Mouse (Mus musculus) neural tube, embryonic 15.5 days (tissue): ENCODE data around the gene Pde2a. TPM values are rescaled to one million over a fixed set of nuclear protein-coding genes. Genes with fewer than 3 reads are reported as not detected.
A peak's percentile ranks its signal among the peaks of the same experiment; 100 is the strongest.

Source experiments
- ATAC-seq: fragments of 200-750 bp; cut with Nextera tagmentation; 2 replicates; pipeline ENCODE4 v1.8.0; 2017; ENCODE audit warnings: mild to moderate bottlenecking, moderate TSS enrichment, moderate library complexity; ENCODE audit not compliant: low FRiP score
- H3K27ac ChIP-seq: fragments of 300-500 bp; sonication (generic); replicated peaks from 2 replicates; pipeline ENCODE4 v1.5.1; 2015; ENCODE audit warnings: mild to moderate bottlenecking, inconsistent platforms
- H3K27me3 ChIP-seq: fragments of 300-500 bp; sonication (generic); replicated peaks from 2 replicates; pipeline ENCODE4 v1.6.1; 2015; ENCODE audit warnings: inconsistent platforms
- H3K36me3 ChIP-seq: fragments of 300-500 bp; sonication (generic); 2 replicates; pipeline ENCODE4 v1.6.1; 2015; ENCODE audit warnings: inconsistent platforms
- H3K4me1 ChIP-seq: fragments of 300-500 bp; sonication (generic); 2 replicates; pipeline ENCODE4 v1.6.1; 2015; ENCODE audit warnings: inconsistent platforms
- H3K4me2 ChIP-seq: fragments of 300-500 bp; sonication (generic); 2 replicates; pipeline ENCODE4 v1.6.1; 2015; ENCODE audit warnings: inconsistent platforms, mild to moderate bottlenecking, moderate library complexity
- H3K4me3 ChIP-seq: fragments of 300-500 bp; sonication (generic); replicated peaks from 2 replicates; pipeline ENCODE4 v1.5.1; 2015; ENCODE audit warnings: mild to moderate bottlenecking, inconsistent platforms
- H3K9ac ChIP-seq: fragments of 300-500 bp; sonication (generic); replicated peaks from 2 replicates; pipeline ENCODE4 v1.6.1; 2015; ENCODE audit warnings: mild to moderate bottlenecking, inconsistent platforms
- H3K9me3 ChIP-seq: fragments of 300-500 bp; sonication (generic); replicated peaks from 2 replicates; pipeline ENCODE4 v1.6.1; 2016; ENCODE audit warnings: inconsistent platforms
- whole genome bisulfite sequencing: fragments of 180-500 bp; shearing (Covaris S2); methylation state at CpG from one replicate; pipeline ENCODE4 v1.1.7; 2015; ENCODE audit warnings: mixed read lengths; 5-methylcytosine and 5-hydroxymethylcytosine counted together
- polyA plus RNA-seq: library from polyadenylated mRNA; unstranded; fragments of >200 nt; fragmentation: Nextera tagmentation; extraction: Ambion mirVana; gene quantifications from 2 replicates; pipeline ENCODE4 v1.2.1, GENCODE M21; 2015

The Pde2a gene
- polyA plus RNA-seq, 1 experiment from 2014 or later: 27.9 TPM

- Histone ChIP-seq H3K27ac (no peak overlapping the region), H3K4me1 (peaks cover 24% of the 10 kb centered on the region), H3K4me3 (no peak overlapping the region), H3K36me3 (no peaks in the 10 kb centered on the region), H3K4me2 (no peak overlapping the region), H3K27me3 (no peaks in the 10 kb centered on the region; the same call in 1 of the 2 replicates), H3K9ac (no peak overlapping the region), H3K9me3 (no peaks in the 10 kb centered on the region)
- no peak for ATAC-seq
- WGBS: 48% methylated on average over 5 of the region's 5 CpGs
Measured at GRCm38 (mm10) chr7:101478099-101478498, 56.6 kb downstream of the Pde2a start.

GRCm38 (mm10) chr7:101479841-101480240 is 58.4 kb downstream of the Pde2a start:
- WGBS: 70% methylated on average over 4 of the region's 4 CpGs
- peaks cover 31% of the 10 kb centered on the region for H3K4me1 ChIP-seq
- no peaks in the 10 kb centered on the region; the same call in 1 of the 2 replicates for H3K27me3 ChIP-seq
- ATAC-seq: no peak
- H3K4me3 ChIP-seq: no peak overlapping the region
- H3K4me2 ChIP-seq: no peak overlapping the region
- H3K27ac ChIP-seq: no peak overlapping the region
- no peak overlapping the region for H3K9ac ChIP-seq
- no peaks in the 10 kb centered on the region for H3K36me3 ChIP-seq
- no peaks in the 10 kb centered on the region for H3K9me3 ChIP-seq

- H3K9me3 ChIP-seq: no peaks in the 10 kb centered on the region
- no peak overlapping the region for H3K9ac ChIP-seq
- no peaks in the 10 kb centered on the region; the same call in 1 of the 2 replicates for H3K27me3 ChIP-seq
- H3K27ac ChIP-seq: no peak overlapping the region
- H3K36me3 ChIP-seq: no peaks in the 10 kb centered on the region
- H3K4me2 ChIP-seq: no peak overlapping the region
- ATAC-seq: no peak
- H3K4me3 ChIP-seq: no peak overlapping the region
- 58% methylated on average over 6 of the region's 6 CpGs for whole genome bisulfite sequencing
- H3K4me1 ChIP-seq: peaks cover 31% of the 10 kb centered on the region
Measured at GRCm38 (mm10) chr7:101480671-101481070, 59.2 kb downstream of the Pde2a start.

GRCm38 (mm10) chr7:101481872-101482498 is 60.5 kb downstream of the Pde2a start:
- H3K4me3 ChIP-seq: no peak overlapping the region
- 36% methylated on average over 8 of the region's 8 CpGs for WGBS
- H3K27ac ChIP-seq: no peak overlapping the region
- H3K9ac ChIP-seq: no peak overlapping the region
- H3K4me2 ChIP-seq: no peak overlapping the region
- H3K4me1 ChIP-seq: peaks cover 26% of the 10 kb centered on the region
- no peaks in the 10 kb centered on the region for H3K36me3 ChIP-seq
- no peaks in the 10 kb centered on the region for H3K9me3 ChIP-seq
- peak; percentile 58; the same call in 1 of the 2 replicates for ATAC-seq
- H3K27me3 ChIP-seq: no peaks in the 10 kb centered on the region

- H3K27ac ChIP-seq: 0 out of 2 replicates have a peak overlapping the region, but pooled peaks have one; percentile 13
- H3K36me3 ChIP-seq: no peaks in the 10 kb centered on the region
- WGBS: 53% methylated on average over 9 of the region's 9 CpGs
- no peaks in the 10 kb centered on the region for H3K27me3 ChIP-seq
- H3K4me2 ChIP-seq: no peak overlapping the region
- peaks cover 26% of the 10 kb centered on the region for H3K4me1 ChIP-seq
- H3K4me3 ChIP-seq: no peak overlapping the region
- no peak overlapping the region for H3K9ac ChIP-seq
- peak; percentile 25; the same call in 1 of the 2 replicates for ATAC-seq
- H3K9me3 ChIP-seq: no peaks in the 10 kb centered on the region
Measured at GRCm38 (mm10) chr7:101482499-101483081, 61.1 kb downstream of the Pde2a start.

GRCm38 (mm10) chr7:101483498-101484115 is 62.1 kb downstream of the Pde2a start:
- WGBS: 76% methylated on average over 9 of the region's 9 CpGs
- ATAC-seq: no peak
- Histone ChIP-seq H3K4me1 (peaks cover 26% of the 10 kb centered on the region), H3K4me3 (no peak overlapping the region), H3K27ac (no peak overlapping the region), H3K9me3 (no peaks in the 10 kb centered on the region), H3K9ac (no peak overlapping the region), H3K4me2 (no peak overlapping the region), H3K27me3 (no peaks in the 10 kb centered on the region), H3K36me3 (no peaks in the 10 kb centered on the region)

- ATAC-seq: no peak
- WGBS: 86% methylated on average over 5 of the region's 5 CpGs
- H3K4me2 ChIP-seq: no peak overlapping the region
Measured at GRCm38 (mm10) chr7:101487102-101487501, 65.6 kb downstream of the Pde2a start.

GRCm38 (mm10) chr7:101490952-101491351 is 69.5 kb downstream of the Pde2a start:
- 49% methylated on average over 4 of the region's 4 CpGs for WGBS
- Histone ChIP-seq H3K27ac (no peak overlapping the region), H3K27me3 (no peaks in the 10 kb centered on the region), H3K4me2 (no peak overlapping the region), H3K4me1 (no peaks in the 10 kb centered on the region; the same call in 1 of the 2 replicates), H3K4me3 (no peak overlapping the region), H3K9me3 (no peaks in the 10 kb centered on the region), H3K36me3 (no peaks in the 10 kb centered on the region), H3K9ac (no peak overlapping the region)
- ATAC-seq: no peak

More at GRCm38 (mm10) chr7:101487102-101487501, 65.6 kb downstream of the Pde2a start:
- no peak overlapping the region for H3K9ac ChIP-seq
- no peaks in the 10 kb centered on the region for H3K36me3 ChIP-seq
- H3K4me3 ChIP-seq: no peak overlapping the region
- no peaks in the 10 kb centered on the region for H3K9me3 ChIP-seq
- no peak overlapping the region for H3K27ac ChIP-seq
- peaks cover 18% of the 10 kb centered on the region for H3K4me1 ChIP-seq
- H3K27me3 ChIP-seq: no peaks in the 10 kb centered on the region

- Histone ChIP-seq H3K4me3 (no peak overlapping the region), H3K9me3 (no peaks in the 10 kb centered on the region), H3K9ac (no peak overlapping the region), H3K4me2 (no peak overlapping the region), H3K4me1 (no peaks in the 10 kb centered on the region), H3K27me3 (peaks cover 14% of the 10 kb centered on the region), H3K27ac (no peak overlapping the region), H3K36me3 (no peaks in the 10 kb centered on the region)
- WGBS: 90% methylated on average over 3 of the region's 3 CpGs
- no peak for ATAC-seq
Measured at GRCm38 (mm10) chr7:101498385-101498784, 76.9 kb downstream of the Pde2a start.

GRCm38 (mm10) chr7:101499251-101499650 is 77.8 kb downstream of the Pde2a start:
- WGBS: 46% methylated on average over 10 of the region's 10 CpGs

GRCm38 (mm10) chr7:101499701-101500100 is 78.2 kb downstream of the Pde2a start:
- Histone ChIP-seq H3K36me3 (no peaks in the 10 kb centered on the region), H3K9ac (no peak overlapping the region), H3K27ac (no peak overlapping the region), H3K4me2 (no peak overlapping the region), H3K27me3 (peaks cover 25% of the 10 kb centered on the region), H3K9me3 (no peaks in the 10 kb centered on the region), H3K4me1 (peaks cover 6% of the 10 kb centered on the region), H3K4me3 (no peak overlapping the region)
- 85% methylated on average over 9 of the region's 9 CpGs for WGBS
- no peak for ATAC-seq

More at GRCm38 (mm10) chr7:101499251-101499650, 77.8 kb downstream of the Pde2a start:
- Histone ChIP-seq H3K27ac (no peak overlapping the region), H3K27me3 (peaks cover 23% of the 10 kb centered on the region), H3K36me3 (no peaks in the 10 kb centered on the region), H3K4me1 (peaks cover 2% of the 10 kb centered on the region), H3K4me2 (no peak overlapping the region), H3K4me3 (no peak overlapping the region), H3K9ac (no peak overlapping the region), H3K9me3 (no peaks in the 10 kb centered on the region)
- no peak for ATAC-seq

- Histone ChIP-seq H3K36me3 (no peaks in the 10 kb centered on the region), H3K27me3 (peaks cover 40% of the 10 kb centered on the region), H3K27ac (no peak overlapping the region), H3K9ac (no peak overlapping the region), H3K4me2 (no peak overlapping the region), H3K9me3 (no peaks in the 10 kb centered on the region), H3K4me1 (peaks cover 8% of the 10 kb centered on the region), H3K4me3 (no peak overlapping the region)
- ATAC-seq: no peak
- WGBS: 74% methylated on average over 6 of the region's 6 CpGs
Measured at GRCm38 (mm10) chr7:101501236-101501635, 79.7 kb downstream of the Pde2a start.
